Mouse (Mus musculus) heart, postnatal 36 days (tissue): ENCODE results near the gene Bpifb5. TPM values are rescaled to one million over a fixed set of nuclear protein-coding genes. Genes with fewer than 3 reads are reported as not detected.
"Not testable (repeated sequence)": the region's sequence is repeated elsewhere in the genome, so short reads cannot be mapped to it uniquely, and the experiment has no call there.

Source experiments
- DNase-seq, 2 experiments: peaks; one replicate each; pipeline ENCODE4 v3.0.0; 2021 to 2022
- intact Hi-C: fragments of 180-260 bp; cut with DNase I; formaldehyde crosslinking; loops from one replicate; pipeline ENCODE4 v1.15.1; 2025
- total RNA-seq, 2 experiments: library from RNA; stranded (reverse); gene quantifications; 2 replicates each; pipeline ENCODE4 v1.2.3; 2021

The Bpifb5 gene
- total RNA-seq, 2 experiments from 2014 or later: not detected

GRCm38 (mm10) chr2:154227830-154228229 is 4.3 kb downstream of the Bpifb5 start:
- intact Hi-C loops: no loop called here
- no peak for DNase-seq

- DNase-seq: no peak
- intact Hi-C loops: no loop called here
Measured at GRCm38 (mm10) chr2:154233426-154233825, 9.9 kb downstream of the Bpifb5 start.

DNA sequence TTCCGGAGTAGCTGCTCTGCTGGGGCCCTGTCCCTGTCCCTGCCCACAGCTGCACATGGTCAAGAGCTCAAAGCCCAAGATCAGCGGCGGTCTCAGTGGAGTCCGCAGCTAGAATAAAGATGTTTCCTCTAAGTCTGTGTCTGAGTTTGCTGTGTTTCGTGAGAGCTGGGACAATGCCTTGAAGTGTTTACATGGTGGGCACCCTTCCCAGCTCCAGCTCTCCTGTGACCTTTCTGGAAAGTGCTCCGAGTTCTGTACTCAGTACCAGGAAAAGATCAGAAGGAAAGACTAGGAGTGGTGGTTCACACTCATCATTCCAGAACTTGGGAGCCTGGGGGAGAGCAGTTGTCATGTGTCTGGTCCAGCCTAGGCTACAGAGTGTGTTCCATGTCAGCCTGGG is 17.2 kb downstream of the Bpifb5 start:
- no peak for DNase-seq

DNA sequence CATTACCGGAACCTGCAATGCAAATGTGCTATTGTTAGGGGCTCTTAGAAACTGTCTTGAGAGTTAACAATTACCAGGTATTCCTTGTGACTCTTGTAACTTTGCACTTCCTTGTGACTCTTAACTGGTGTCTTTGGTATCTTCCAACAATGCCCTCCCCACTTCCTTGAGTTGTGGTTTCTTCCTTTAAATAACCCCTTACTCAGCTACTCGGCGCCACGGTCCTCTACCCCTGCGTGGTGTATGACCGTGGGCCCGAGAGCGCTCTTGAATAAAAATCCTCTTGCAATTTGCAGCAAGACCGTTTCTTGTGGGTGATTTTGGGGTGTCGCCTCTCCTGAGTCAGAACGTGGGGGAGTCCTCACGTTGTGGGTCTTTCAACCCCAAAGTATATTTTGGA is 19.2 kb downstream of the Bpifb5 start:
- intact Hi-C loops, DNase-seq: not testable (repeated sequence)

More for the DNA sequence above, 17.2 kb downstream of the Bpifb5 start:
- intact Hi-C loops: no loop called here

- intact Hi-C loops: no loop called here
- no peak for DNase-seq
Measured at GRCm38 (mm10) chr2:154243356-154244036, 20.0 kb downstream of the Bpifb5 start.

GRCm38 (mm10) chr2:154245322-154245721 is 21.8 kb downstream of the Bpifb5 start:
- intact Hi-C loops: no loop called here
- no peak for DNase-seq

DNA sequence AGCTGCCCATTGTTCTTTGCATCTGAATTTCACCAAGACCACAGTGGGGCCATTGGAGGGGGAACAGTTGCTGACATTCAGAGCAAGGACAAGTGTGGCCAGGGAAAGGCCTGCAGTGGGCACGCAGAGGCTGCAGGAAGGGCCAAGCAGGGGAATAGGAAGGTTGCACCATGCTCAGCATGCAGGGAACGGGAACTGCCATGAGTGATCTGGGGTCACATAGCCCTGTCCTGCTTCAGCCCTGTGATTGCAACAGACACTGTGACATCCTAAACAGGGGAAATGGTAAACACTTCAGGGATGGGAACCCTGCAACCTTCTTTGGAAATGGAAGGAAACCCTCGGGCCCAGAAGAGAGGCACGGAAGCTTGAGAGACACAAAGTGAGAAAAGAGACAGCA is 31.7 kb downstream of the Bpifb5 start:
- intact Hi-C loops, DNase-seq: not testable (repeated sequence)

- intact Hi-C loops: no loop called here
- DNase-seq: no peak
Measured at GRCm38 (mm10) chr2:154255770-154256169, 32.2 kb downstream of the Bpifb5 start.

GRCm38 (mm10) chr2:154257554-154257953 is 34.0 kb downstream of the Bpifb5 start, which contains the start of gene Bpifb9a:
TSS of gene Bpifb9a (plus strand) at chr2:154257854.
- intact Hi-C loops, DNase-seq: not testable (repeated sequence)

DNA sequence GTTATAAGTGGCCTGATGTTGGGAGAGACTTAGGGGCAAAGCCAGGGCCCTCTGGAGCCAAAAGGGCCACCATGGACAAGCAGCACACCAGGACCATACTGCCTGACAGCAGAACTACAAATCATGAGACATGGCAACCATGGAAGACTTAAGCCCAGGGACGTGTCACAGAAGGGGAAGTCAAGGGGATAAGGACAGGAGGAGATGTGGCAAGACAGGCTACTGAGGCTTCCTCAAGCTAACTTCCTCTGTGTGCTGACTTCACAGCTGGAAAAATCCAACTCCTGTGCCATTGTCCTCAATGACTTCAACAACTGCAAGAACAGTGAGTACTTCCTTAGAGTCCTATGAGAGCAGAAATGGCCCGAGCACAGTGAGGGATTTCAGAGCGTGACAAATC is 40.9 kb downstream of the Bpifb5 start:
- intact Hi-C loops: not testable (repeated sequence)

More for the DNA sequence above, 40.9 kb downstream of the Bpifb5 start:
- DNase-seq: not testable (repeated sequence)

Other genes with a start within 250 kb of the Bpifb5 start
- gene Bpifa6, start 248.8 kb upstream of the Bpifb5 start, total RNA-seq: not detected
- not detected for gene Bpifa2, start 215.5 kb upstream of the Bpifb5 start, total RNA-seq
- not detected for gene Bpifa3, start 93.4 kb upstream of the Bpifb5 start, total RNA-seq
- gene Bpifa1, start 80.9 kb upstream of the Bpifb5 start, total RNA-seq: not detected
- not detected for gene Bpifa5, start 61.1 kb upstream of the Bpifb5 start, total RNA-seq
- not detected for gene Bpifb1, start 32.9 kb upstream of the Bpifb5 start, total RNA-seq
- not detected for gene Bpifb9a, start 34.1 kb downstream of the Bpifb5 start, total RNA-seq
- gene Bpifb9b, start 83.5 kb downstream of the Bpifb5 start, total RNA-seq: not detected
- gene Cdk5rap1, start 149.3 kb downstream of the Bpifb5 start, total RNA-seq: 10 to 100 TPM; 20.4 to 23.7 TPM
- gene Snta1, start 184.4 kb downstream of the Bpifb5 start, total RNA-seq: 10 to 100 TPM; 70.2 to 99.0 TPM
- 10 to 100 TPM; 13.7 to 15.9 TPM for gene Cbfa2t2, start 212.7 kb downstream of the Bpifb5 start, total RNA-seq